Comparison of ENCODE assay signal across 31 mouse cellular contexts in the genomic region with DNA sequence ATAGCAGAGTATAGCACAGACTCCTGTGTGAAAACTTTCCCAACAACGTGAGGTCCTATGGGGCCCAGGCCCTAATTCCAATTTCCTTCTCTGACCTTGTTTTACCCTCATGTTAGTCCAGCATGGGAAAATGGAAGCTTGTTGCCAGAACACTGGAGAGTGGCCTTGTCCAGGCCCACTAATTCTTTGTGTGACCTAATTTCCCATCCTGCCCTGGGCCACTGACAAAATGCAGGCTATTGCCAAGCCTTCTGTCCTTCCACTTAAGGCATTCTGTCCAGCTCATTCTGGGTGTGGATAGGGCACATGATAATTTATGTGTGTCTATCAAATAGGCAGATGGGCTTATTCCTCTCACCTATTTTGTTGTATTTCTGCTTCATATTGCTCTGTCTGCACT. TPM values are rescaled to one million over a fixed set of nuclear protein-coding genes. Genes with fewer than 3 reads are reported as not detected.
DNase-seq lines count a peak whose midpoint lies in the region; ATAC-seq and TF ChIP-seq lines count a peak whose summit lies in the region.
"Had no signal": no experiment of that assay in that cellular context is flagged by ENCODE, and none has a peak within 500 bp of the region (broad histone marks: within the 10 kb centered on the region; RNA-seq: fewer than 3 reads in every experiment).

No protein-coding gene starts in this region.

- no peak overlapping the region for H3K9ac ChIP-seq in hindbrain, embryonic 14.5 days
- H3K9ac ChIP-seq: embryonic facial prominence, embryonic 13.5 days; forebrain, embryonic 12.5 days; heart, embryonic 13.5 days; hindbrain, embryonic 15.5 days; midbrain, embryonic 12.5 days had no signal

- TF ChIP-seq CTCF in cerebellum, adult 2 months (IDR thresholded peaks at IDR 0.05; ENCODE audit: borderline replicate concordance, insufficient read depth, low read depth, low read length) = no peak

- H3K4me3 ChIP-seq in cerebellum, adult 2 months (replicated peaks; ENCODE audit: insufficient read depth, low read depth, low read length) = no peak overlapping the region
- no peak overlapping the region for H3K4me3 ChIP-seq in hindbrain, embryonic 14.5 days (replicated peaks; ENCODE audit: low read length)
- H3K4me3 ChIP-seq: embryonic facial prominence, embryonic 13.5 days; erythroblast, embryonic 14.5 days; forebrain, embryonic 12.5 days; heart, embryonic 13.5 days; hindbrain, embryonic 15.5 days; limb, embryonic 10.5 days; midbrain, embryonic 12.5 days had no signal

- no peak overlapping the region for H3K27ac ChIP-seq in cerebellum, adult 2 months (ENCODE audit: insufficient read depth, low read length)
- no peak overlapping the region for H3K27ac ChIP-seq in hindbrain, embryonic 14.5 days
- H3K27ac ChIP-seq: embryonic facial prominence, embryonic 13.5 days; forebrain, embryonic 12.5 days; heart, embryonic 13.5 days; hindbrain, embryonic 15.5 days; kidney, postnatal 0 days; limb, embryonic 10.5 days; midbrain, embryonic 12.5 days had no signal

- no peaks in the 10 kb centered on the region for H3K27me3 ChIP-seq in cerebellum, adult 2 months (ENCODE audit: control insufficient read depth, insufficient read depth, low read length)
- no peaks in the 10 kb centered on the region for H3K27me3 ChIP-seq in hindbrain, embryonic 14.5 days (ENCODE audit: control insufficient read depth, insufficient read depth, low read length)
- H3K27me3 ChIP-seq: embryonic facial prominence, embryonic 13.5 days; forebrain, embryonic 12.5 days; heart, embryonic 13.5 days; hindbrain, embryonic 15.5 days; midbrain, embryonic 12.5 days had no signal

- WGBS in cerebellum, adult 2 months = 44% methylated on average over 1 of the region's 1 CpGs
- WGBS in hindbrain, embryonic 14.5 days = 96% methylated on average over 1 of the region's 1 CpGs

- DNase-seq in cerebellum, adult 11 months = peak; percentile 7
- DNase-seq in cerebellum, postnatal 4 days (ENCODE audit: low spot score in 2 of 2) = no peak
- peak; percentile 41 for DNase-seq in adrenal gland, postnatal 10 days
- DNase-seq in cerebellum, adult 2 months = peak; percentile 15 to 47
- DNase-seq in cerebellum, postnatal 36 days = peak; percentile 4 to 5
- no peak for DNase-seq in layer of hippocampus, adult 18-20 months (ENCODE audit: low spot score in 2 of 2)
- DNase-seq in hindbrain, embryonic 14.5 days (ENCODE audit: low spot score) = no peak
- DNase-seq: embryo, embryonic 11 days; gastrocnemius, postnatal 25 days; heart, postnatal 14 days; kidney, adult 2 months; liver; right cerebral cortex, postnatal 4 days; thymus, postnatal 25 days had no signal

- no peak for ATAC-seq in hindbrain, embryonic 14.5 days (ENCODE audit: low FRiP score)

- H3K4me1 ChIP-seq in cerebellum, adult 2 months (ENCODE audit: control insufficient read depth, insufficient read depth, low read length) = no peaks in the 10 kb centered on the region
- no peaks in the 10 kb centered on the region for H3K4me1 ChIP-seq in hindbrain, embryonic 14.5 days (replicated peaks; ENCODE audit: control insufficient read depth, insufficient read depth, low read length)
- H3K4me1 ChIP-seq: embryonic facial prominence, embryonic 13.5 days; forebrain, embryonic 12.5 days; heart, embryonic 13.5 days; hindbrain, embryonic 15.5 days; limb, embryonic 10.5 days; midbrain, embryonic 12.5 days had no signal

- no peak overlapping the region for H3K4me2 ChIP-seq in hindbrain, embryonic 14.5 days (replicated peaks)
- H3K4me2 ChIP-seq: embryonic facial prominence, embryonic 13.5 days; forebrain, embryonic 12.5 days; heart, embryonic 13.5 days; hindbrain, embryonic 15.5 days; midbrain, embryonic 12.5 days had no signal

- no peaks in the 10 kb centered on the region for H3K36me3 ChIP-seq in hindbrain, embryonic 14.5 days (replicated peaks; ENCODE audit: control insufficient read depth, insufficient read depth)
- H3K36me3 ChIP-seq: embryonic facial prominence, embryonic 13.5 days; forebrain, embryonic 12.5 days; heart, embryonic 13.5 days; hindbrain, embryonic 15.5 days; limb, embryonic 10.5 days; midbrain, embryonic 12.5 days had no signal

- TF ChIP-seq POLR2A in cerebellum, adult 2 months (IDR thresholded peaks at IDR 0.05; ENCODE audit: borderline replicate concordance, insufficient read depth, low read length) = no peak

- H3K9me3 ChIP-seq in hindbrain, embryonic 14.5 days (ENCODE audit: control insufficient read depth, low read length) = no peaks in the 10 kb centered on the region
- H3K9me3 ChIP-seq: embryonic facial prominence, embryonic 13.5 days; forebrain, embryonic 12.5 days; heart, embryonic 13.5 days; hindbrain, embryonic 15.5 days; limb, embryonic 10.5 days; midbrain, embryonic 12.5 days had no signal

RNA-seq across cellular contexts. Expression of gene Prlhr, which starts 21.5 kb away (rescaled TPM):
- 1 to 10 TPM; 1.0 to 2.7 TPM for total RNA-seq in adrenal gland, postnatal 10 days (2021)
- polyA plus RNA-seq in cerebellum, adult 2 months (2012; rRNA removed) = 0.90 and 0.93 TPM in 2 replicates
- total RNA-seq in layer of hippocampus, adult 18-20 months (2021) = under 1 TPM; 0.27 to 0.48 TPM
- 0.30 and 0.32 TPM in 2 replicates for polyA plus RNA-seq in hindbrain, embryonic 14.5 days (2014; fragmentation: Nextera tagmentation; extraction: Ambion mirVana)
- total RNA-seq: ES-E14; gastrocnemius, postnatal 25 days; heart, adult 18-20 months; heart, postnatal 14 days; monocyte, adult 5-6 weeks had no signal
- polyA plus RNA-seq: embryonic facial prominence, embryonic 13.5 days; erythroblast, embryonic 14.5 days; forebrain, embryonic 12.5 days; heart, embryonic 13.5 days; intestine, embryonic 14.5 days; kidney, postnatal 0 days; large intestine, adult 2 months; limb, embryonic 10.5 days; liver, embryonic 16.5 days; lung, embryonic 16.5 days; neural tube, embryonic 11.5 days; stomach, embryonic 14.5 days had no signal

Comparison
In these comparisons a context has a peak if more than half of its experiments do, and no peak if none do; other contexts are left out.
1. DNase-seq: peak in cerebellum, adult 11 months (single experiment), adrenal gland, postnatal 10 days (single experiment), cerebellum, adult 2 months (2 of 2) and cerebellum, postnatal 36 days (2 of 2); none in cerebellum, postnatal 4 days (0 of 2), layer of hippocampus, adult 18-20 months (0 of 2) and hindbrain, embryonic 14.5 days (single experiment).